Mouse (Mus musculus): ENCODE measurements around the gene Fndc4. TPM values are rescaled to one million over a fixed set of nuclear protein-coding genes. Genes with fewer than 3 reads are reported as not detected.

The Fndc4 gene
- 8.8 and 14.0 TPM in 2 replicates for polyA plus RNA-seq (2012; rRNA removed)

GRCm38 (mm10) chr5:31295606-31296141, at the start of gene Fndc4:
Gene Fndc4, minus strand, starts transcription at chr5:31296080.
- TF ChIP-seq POLR2A (IDR thresholded peaks at IDR 0.05; ENCODE audit: low read depth, low read length): no peak
- TF ChIP-seq CTCF (conservative IDR thresholded peaks at IDR 0.05; ENCODE audit: insufficient read depth, insufficient read length, low read depth, low read length): no peak
- peak; percentile 13 for DNase-seq
- under 1% methylated on average over 46 of the region's 46 CpGs for WGBS
- peak within 1 kb of the TSS; percentile 51 for H3K4me3 ChIP-seq (ENCODE audit: insufficient read depth, low read depth, low read length)
- no peaks in the 10 kb centered on the region; the same call in 1 of the 2 replicates for H3K4me1 ChIP-seq (ENCODE audit: control insufficient read depth, insufficient read depth, low read length)
- no peaks in the 10 kb centered on the region for H3K36me3 ChIP-seq (ENCODE audit: control insufficient read depth, insufficient read depth, low read length)
- H3K27me3 ChIP-seq (replicated peaks; ENCODE audit: control insufficient read depth, insufficient read depth, low read length): no peaks in the 10 kb centered on the region
- H3K27ac ChIP-seq (ENCODE audit: insufficient read depth, low read depth, low read length): no peak within 1 kb of the TSS

GRCm38 (mm10) chr5:31328255-31328654, 32.4 kb upstream of the Fndc4 start:
- Histone ChIP-seq H3K4me1 (ENCODE audit: control insufficient read depth, insufficient read depth, low read length) (no peaks in the 10 kb centered on the region), H3K4me3 (ENCODE audit: insufficient read depth, low read depth, low read length) (no peak overlapping the region), H3K27ac (ENCODE audit: insufficient read depth, low read depth, low read length) (no peak overlapping the region), H3K27me3 (replicated peaks; ENCODE audit: control insufficient read depth, insufficient read depth, low read length) (no peaks in the 10 kb centered on the region), H3K36me3 (ENCODE audit: control insufficient read depth, insufficient read depth, low read length) (no peaks in the 10 kb centered on the region)
- DNase-seq: peak; percentile 84
- no peak for TF ChIP-seq POLR2A (IDR thresholded peaks at IDR 0.05; ENCODE audit: low read depth, low read length)
- TF ChIP-seq CTCF (conservative IDR thresholded peaks at IDR 0.05; ENCODE audit: insufficient read depth, insufficient read length, low read depth, low read length): peak; percentile 69
- 26% methylated on average over 7 of the region's 7 CpGs for WGBS

- WGBS: 27% methylated on average over 5 of the region's 5 CpGs
- no peak for TF ChIP-seq POLR2A (IDR thresholded peaks at IDR 0.05; ENCODE audit: low read depth, low read length)
- 0 out of 2 replicates have a peak, but pooled peaks have one; percentile 17 for TF ChIP-seq CTCF (conservative IDR thresholded peaks at IDR 0.05; ENCODE audit: insufficient read depth, insufficient read length, low read depth, low read length)
Measured at GRCm38 (mm10) chr5:31326850-31327249, 31.0 kb upstream of the Fndc4 start.

GRCm38 (mm10) chr5:31324085-31324484, 28.2 kb upstream of the Fndc4 start:
- no peak for TF ChIP-seq CTCF (conservative IDR thresholded peaks at IDR 0.05; ENCODE audit: insufficient read depth, insufficient read length, low read depth, low read length)
- TF ChIP-seq POLR2A (IDR thresholded peaks at IDR 0.05; ENCODE audit: low read depth, low read length): no peak
- 62% methylated on average over 3 of the region's 3 CpGs for WGBS
- H3K27ac ChIP-seq (ENCODE audit: insufficient read depth, low read depth, low read length): no peak overlapping the region
- DNase-seq: no peak
- H3K4me3 ChIP-seq (ENCODE audit: insufficient read depth, low read depth, low read length): no peak overlapping the region
- no peaks in the 10 kb centered on the region for H3K4me1 ChIP-seq (ENCODE audit: control insufficient read depth, insufficient read depth, low read length)
- H3K27me3 ChIP-seq (replicated peaks; ENCODE audit: control insufficient read depth, insufficient read depth, low read length): no peaks in the 10 kb centered on the region; the same call in 1 of the 2 replicates
- no peaks in the 10 kb centered on the region for H3K36me3 ChIP-seq (ENCODE audit: control insufficient read depth, insufficient read depth, low read length)

More at GRCm38 (mm10) chr5:31326850-31327249, 31.0 kb upstream of the Fndc4 start:
- H3K4me1 ChIP-seq (ENCODE audit: control insufficient read depth, insufficient read depth, low read length): no peaks in the 10 kb centered on the region
- no peaks in the 10 kb centered on the region for H3K36me3 ChIP-seq (ENCODE audit: control insufficient read depth, insufficient read depth, low read length)
- H3K4me3 ChIP-seq (ENCODE audit: insufficient read depth, low read depth, low read length): no peak overlapping the region
- H3K27ac ChIP-seq (ENCODE audit: insufficient read depth, low read depth, low read length): no peak overlapping the region
- H3K27me3 ChIP-seq (replicated peaks; ENCODE audit: control insufficient read depth, insufficient read depth, low read length): no peaks in the 10 kb centered on the region
- DNase-seq: peak; percentile 18

GRCm38 (mm10) chr5:31322776-31323175, 26.9 kb upstream of the Fndc4 start:
- TF ChIP-seq CTCF (conservative IDR thresholded peaks at IDR 0.05; ENCODE audit: insufficient read depth, insufficient read length, low read depth, low read length) (no peak), POLR2A (IDR thresholded peaks at IDR 0.05; ENCODE audit: low read depth, low read length) (no peak)
- no peak overlapping the region for H3K27ac ChIP-seq (ENCODE audit: insufficient read depth, low read depth, low read length)
- H3K36me3 ChIP-seq (ENCODE audit: control insufficient read depth, insufficient read depth, low read length): no peaks in the 10 kb centered on the region
- H3K27me3 ChIP-seq (replicated peaks; ENCODE audit: control insufficient read depth, insufficient read depth, low read length): no peaks in the 10 kb centered on the region; the same call in 1 of the 2 replicates
- peak; percentile 60 for DNase-seq
- no peak overlapping the region for H3K4me3 ChIP-seq (ENCODE audit: insufficient read depth, low read depth, low read length)
- WGBS: 40% methylated on average over 3 of the region's 3 CpGs
- no peaks in the 10 kb centered on the region for H3K4me1 ChIP-seq (ENCODE audit: control insufficient read depth, insufficient read depth, low read length)

- TF ChIP-seq CTCF (conservative IDR thresholded peaks at IDR 0.05; ENCODE audit: insufficient read depth, insufficient read length, low read depth, low read length) (no peak), POLR2A (IDR thresholded peaks at IDR 0.05; ENCODE audit: low read depth, low read length) (no peak)
- WGBS: 79% methylated on average over 8 of the region's 8 CpGs
- no peak for DNase-seq
Measured at GRCm38 (mm10) chr5:31312806-31313205, 16.9 kb upstream of the Fndc4 start.

GRCm38 (mm10) chr5:31303093-31303492, 7.2 kb upstream of the Fndc4 start:
- WGBS: 84% methylated on average over 6 of the region's 6 CpGs
- Histone ChIP-seq H3K27me3 (replicated peaks; ENCODE audit: control insufficient read depth, insufficient read depth, low read length) (no peaks in the 10 kb centered on the region), H3K4me1 (ENCODE audit: control insufficient read depth, insufficient read depth, low read length) (no peaks in the 10 kb centered on the region), H3K27ac (ENCODE audit: insufficient read depth, low read depth, low read length) (no peak overlapping the region), H3K36me3 (ENCODE audit: control insufficient read depth, insufficient read depth, low read length) (no peaks in the 10 kb centered on the region), H3K4me3 (ENCODE audit: insufficient read depth, low read depth, low read length) (no peak overlapping the region)
- no peak for DNase-seq
- TF ChIP-seq POLR2A (IDR thresholded peaks at IDR 0.05; ENCODE audit: low read depth, low read length) (no peak), CTCF (conservative IDR thresholded peaks at IDR 0.05; ENCODE audit: insufficient read depth, insufficient read length, low read depth, low read length) (no peak)

More at GRCm38 (mm10) chr5:31312806-31313205, 16.9 kb upstream of the Fndc4 start:
- Histone ChIP-seq H3K4me1 (ENCODE audit: control insufficient read depth, insufficient read depth, low read length) (no peaks in the 10 kb centered on the region), H3K4me3 (ENCODE audit: insufficient read depth, low read depth, low read length) (no peak overlapping the region), H3K27me3 (replicated peaks; ENCODE audit: control insufficient read depth, insufficient read depth, low read length) (no peaks in the 10 kb centered on the region), H3K27ac (ENCODE audit: insufficient read depth, low read depth, low read length) (no peak overlapping the region), H3K36me3 (ENCODE audit: control insufficient read depth, insufficient read depth, low read length) (no peaks in the 10 kb centered on the region)
